In genomic region chr11:16842924-16843323, GRCm38 (mm10) we compare ENCODE assay signal across 15 mouse cellular contexts.
"Had no signal": no experiment of that assay in that cellular context is flagged by ENCODE, and none has a peak within 500 bp of the region (broad histone marks: within the 10 kb centered on the region; RNA-seq: fewer than 3 reads in every experiment).

No protein-coding gene starts in this region.

- H3K27ac ChIP-seq: neural tube, embryonic 13.5 days; neural tube, embryonic 15.5 days; stomach, embryonic 15.5 days had no signal

- H3K36me3 ChIP-seq: neural tube, embryonic 13.5 days; neural tube, embryonic 15.5 days; stomach, embryonic 15.5 days had no signal

- H3K4me3 ChIP-seq: neural tube, embryonic 13.5 days; neural tube, embryonic 15.5 days; stomach, embryonic 15.5 days had no signal

- H3K4me2 ChIP-seq: neural tube, embryonic 13.5 days; neural tube, embryonic 15.5 days; stomach, embryonic 15.5 days had no signal

- H3K4me1 ChIP-seq: neural tube, embryonic 13.5 days; neural tube, embryonic 15.5 days; stomach, embryonic 15.5 days had no signal

- H3K27me3 ChIP-seq: neural tube, embryonic 13.5 days; neural tube, embryonic 15.5 days; stomach, embryonic 15.5 days had no signal

- DNase-seq: retina, postnatal 1 day; right cerebral cortex, adult 18-20 months; right cerebral cortex, postnatal 14 days; right cerebral cortex, postnatal 25 days; right cerebral cortex, postnatal 4 days; spleen, adult 18-20 months; thymus, adult 18-20 months; thymus, adult 2 months; thymus, postnatal 14 days; thymus, postnatal 25 days; thymus, postnatal 36 days; thymus, postnatal 4 days had no signal

- H3K9ac ChIP-seq: neural tube, embryonic 13.5 days; neural tube, embryonic 15.5 days; stomach, embryonic 15.5 days had no signal

- H3K9me3 ChIP-seq: neural tube, embryonic 13.5 days; neural tube, embryonic 15.5 days; stomach, embryonic 15.5 days had no signal
